Mouse (Mus musculus): ENCODE measurements around the gene Timm50. TPM values are rescaled to one million over a fixed set of nuclear protein-coding genes. Genes with fewer than 3 reads are reported as not detected.

Timm50 gene
- polyA plus RNA-seq, 1 experiment from 2014 or later: 101 TPM

DNA sequence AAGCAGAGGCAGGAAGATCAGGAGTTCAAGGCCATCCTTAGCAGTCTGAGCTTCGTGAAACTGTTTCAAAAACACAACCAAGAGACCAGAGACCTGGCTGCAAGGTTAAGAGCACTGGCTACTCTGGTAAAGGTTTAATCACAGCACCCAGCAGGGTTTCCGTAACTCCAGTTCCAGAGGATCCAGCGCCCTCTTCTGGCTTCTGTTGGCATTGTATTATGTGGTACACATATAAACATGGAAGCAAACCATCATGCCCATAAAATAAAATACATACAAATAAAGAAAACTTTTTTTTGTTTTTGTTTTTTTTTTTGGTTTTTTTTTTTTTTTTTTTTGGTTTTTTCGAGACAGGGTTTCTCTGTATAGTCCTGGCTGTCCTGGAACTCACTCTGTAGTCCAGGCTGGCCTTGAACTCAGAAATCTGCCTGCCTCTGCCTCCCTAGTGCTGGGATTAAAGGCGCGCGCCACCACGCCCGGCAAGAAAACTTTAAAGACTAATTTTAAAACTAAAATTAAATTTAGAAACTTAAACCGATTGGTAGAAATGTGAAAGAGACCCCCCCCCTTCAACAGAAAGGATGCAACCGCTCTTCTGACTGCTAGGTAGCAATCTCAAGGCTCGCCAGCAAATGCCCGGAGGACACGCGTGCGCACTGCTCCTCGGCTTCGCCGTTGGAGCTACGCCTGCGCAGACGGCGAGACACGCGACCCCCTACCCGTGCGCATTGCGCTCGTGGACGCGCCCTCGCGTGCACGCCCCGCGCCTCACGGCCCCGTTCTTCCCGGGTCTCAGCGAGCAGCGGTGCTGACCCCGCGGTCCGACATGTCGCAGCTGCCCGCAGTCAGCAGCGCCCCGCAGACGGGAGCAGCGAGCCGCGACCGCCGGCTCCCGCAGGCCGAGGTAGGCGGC lies 44.5 kb downstream of the Timm50 start, which contains the start of gene Eid2:
Gene Eid2 (plus strand): TSS at position 753 of the 913 bp plus-strand sequence.
- H3K9ac ChIP-seq: peak within 1 kb of the TSS; percentile 98
- H3K27ac ChIP-seq: peak within 1 kb of the TSS; percentile 84
- H3K27me3 ChIP-seq: no peaks in the 10 kb centered on the region; the same call in 1 of the 2 replicates
- WGBS: 6% methylated on average over 57 of the region's 57 CpGs
- peaks cover 11% of the 10 kb centered on the region for H3K4me1 ChIP-seq (replicated peaks)
- peak within 1 kb of the TSS; percentile 88 for H3K4me3 ChIP-seq
- peaks cover 9% of the 10 kb centered on the region; the same call in 1 of the 2 replicates for H3K36me3 ChIP-seq
- no peaks in the 10 kb centered on the region for H3K9me3 ChIP-seq (replicated peaks)
- peak within 1 kb of the TSS; percentile 91 for H3K4me2 ChIP-seq
- peak; percentile 89 for ATAC-seq (replicated peaks; ENCODE audit: insufficient number of reproducible peaks, insufficient read depth, low FRiP score, low read depth)

DNA sequence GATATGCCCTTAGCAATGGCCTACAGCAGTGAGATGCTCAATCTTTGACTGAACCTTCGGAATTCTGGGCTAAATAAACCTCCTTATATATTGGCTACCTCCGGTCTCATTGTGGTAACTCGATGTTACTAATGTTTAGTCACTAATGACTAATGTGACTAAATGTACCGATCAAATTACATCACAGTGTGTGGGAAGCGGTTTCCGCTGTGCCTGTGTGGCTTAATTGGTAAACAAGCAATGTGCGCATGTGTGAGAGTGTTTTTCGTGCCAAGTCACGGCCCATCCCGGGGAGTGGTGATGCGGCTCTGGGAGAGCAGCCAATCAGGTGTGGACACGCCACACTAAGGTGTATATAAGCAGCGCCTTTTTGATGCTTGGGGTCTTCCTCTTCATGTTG lies 46.5 kb downstream of the Timm50 start:
- no peaks in the 10 kb centered on the region for H3K9me3 ChIP-seq (replicated peaks)
- 85% methylated on average over 13 of the region's 13 CpGs for WGBS
- ATAC-seq (replicated peaks; ENCODE audit: insufficient number of reproducible peaks, insufficient read depth, low FRiP score, low read depth): no peak
- H3K4me2 ChIP-seq: no peak overlapping the region
- H3K27ac ChIP-seq: no peak overlapping the region
- peaks cover 11% of the 10 kb centered on the region for H3K4me1 ChIP-seq (replicated peaks)
- H3K27me3 ChIP-seq: no peaks in the 10 kb centered on the region; the same call in 1 of the 2 replicates
- H3K9ac ChIP-seq: no peak overlapping the region
- H3K36me3 ChIP-seq: peaks cover 8% of the 10 kb centered on the region; the same call in 1 of the 2 replicates
- no peak overlapping the region for H3K4me3 ChIP-seq

DNA sequence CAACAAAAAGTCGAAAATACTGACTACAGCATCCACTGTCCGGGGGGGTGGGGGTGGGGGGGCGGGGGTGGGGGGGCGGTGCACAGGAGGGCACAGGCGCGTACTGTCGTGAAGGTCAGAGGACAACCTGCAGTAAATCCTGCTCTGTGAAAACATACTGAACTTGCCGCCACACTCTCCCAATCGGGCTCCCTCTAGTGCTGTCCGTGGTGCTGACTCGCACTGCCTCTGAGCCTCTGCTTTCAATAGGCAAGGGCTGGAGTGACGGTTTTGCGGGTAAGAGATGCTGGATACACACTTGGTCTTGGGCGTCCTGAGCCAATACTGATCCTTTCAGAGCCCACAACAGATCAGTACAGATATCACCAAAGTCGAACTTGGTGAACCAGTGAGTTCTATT lies 48.1 kb downstream of the Timm50 start:
- H3K4me2 ChIP-seq: no peak overlapping the region
- 3% methylated on average over 15 of the region's 15 CpGs for WGBS
- H3K4me1 ChIP-seq (replicated peaks): peaks cover 6% of the 10 kb centered on the region
- ATAC-seq (replicated peaks; ENCODE audit: insufficient number of reproducible peaks, insufficient read depth, low FRiP score, low read depth): no peak
- H3K4me3 ChIP-seq: no peak overlapping the region
- H3K9ac ChIP-seq: no peak overlapping the region
- no peaks in the 10 kb centered on the region for H3K9me3 ChIP-seq (replicated peaks)
- no peaks in the 10 kb centered on the region for H3K36me3 ChIP-seq
- no peak overlapping the region for H3K27ac ChIP-seq
- no peaks in the 10 kb centered on the region; the same call in 1 of the 2 replicates for H3K27me3 ChIP-seq

DNA sequence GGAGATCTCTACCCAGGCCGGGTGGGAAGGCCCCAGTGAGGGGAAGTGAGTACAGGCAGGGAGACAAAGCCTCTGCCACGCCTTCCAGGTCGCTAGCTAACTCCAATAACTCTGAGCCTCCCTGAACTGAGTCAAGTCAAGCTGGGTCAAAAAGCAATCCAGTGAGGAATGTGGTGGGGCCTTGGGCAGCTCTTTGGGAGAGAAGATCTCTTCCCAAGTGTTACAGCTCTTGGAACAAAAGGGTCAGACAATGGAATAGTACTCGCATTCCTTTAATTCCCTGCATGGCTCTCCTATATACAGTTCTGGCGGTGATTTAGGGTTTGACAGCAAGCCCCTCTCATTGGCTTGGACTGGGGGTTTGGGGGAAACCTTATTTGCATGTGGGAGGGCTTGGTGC lies 49.0 kb downstream of the Timm50 start:
- no peak overlapping the region for H3K4me3 ChIP-seq
- H3K4me1 ChIP-seq (replicated peaks): no peaks in the 10 kb centered on the region
- 46% methylated on average over 5 of the region's 5 CpGs for WGBS
- no peak for ATAC-seq (replicated peaks; ENCODE audit: insufficient number of reproducible peaks, insufficient read depth, low FRiP score, low read depth)
- H3K27me3 ChIP-seq: no peaks in the 10 kb centered on the region; the same call in 1 of the 2 replicates
- no peak overlapping the region for H3K27ac ChIP-seq
- H3K9me3 ChIP-seq (replicated peaks): no peaks in the 10 kb centered on the region
- H3K36me3 ChIP-seq: no peaks in the 10 kb centered on the region
- H3K9ac ChIP-seq: no peak overlapping the region
- no peak overlapping the region for H3K4me2 ChIP-seq

Other genes with a start within 250 kb of the Timm50 start
- gene Fcgbp, start 240.8 kb downstream of the Timm50 start, polyA plus RNA-seq (2015; fragmentation: Nextera tagmentation; extraction: Ambion mirVana): 0.06 and 0.55 TPM in 2 replicates
- 0.03 and 0.10 TPM in 2 replicates for gene 9530053A07Rik, start 182.6 kb downstream of the Timm50 start, polyA plus RNA-seq (2015; fragmentation: Nextera tagmentation; extraction: Ambion mirVana)
- 67.5 and 76.4 TPM in 2 replicates for gene Fbl, start 142.4 kb downstream of the Timm50 start, polyA plus RNA-seq (2015; fragmentation: Nextera tagmentation; extraction: Ambion mirVana)
- 7.3 and 9.2 TPM in 2 replicates for gene Dyrk1b, start 132.6 kb downstream of the Timm50 start, polyA plus RNA-seq (2015; fragmentation: Nextera tagmentation; extraction: Ambion mirVana)
- gene Eid2, start 44.2 kb downstream of the Timm50 start, polyA plus RNA-seq (2015; fragmentation: Nextera tagmentation; extraction: Ambion mirVana): 5.2 and 5.9 TPM in 2 replicates
- gene Eid2b, start 34.3 kb downstream of the Timm50 start, polyA plus RNA-seq (2015; fragmentation: Nextera tagmentation; extraction: Ambion mirVana): 8.2 and 8.5 TPM in 2 replicates
- gene Selenov, start 20.9 kb downstream of the Timm50 start, polyA plus RNA-seq (2015; fragmentation: Nextera tagmentation; extraction: Ambion mirVana): not detected in 2 replicates
- gene Dll3, start 9.8 kb downstream of the Timm50 start, polyA plus RNA-seq (2015; fragmentation: Nextera tagmentation; extraction: Ambion mirVana): 0.16 and 0.34 TPM in 2 replicates
- gene Supt5, start 26.7 kb upstream of the Timm50 start, polyA plus RNA-seq (2015; fragmentation: Nextera tagmentation; extraction: Ambion mirVana): 52.0 and 71.9 TPM in 2 replicates
- gene Rps16, start 38.6 kb upstream of the Timm50 start, polyA plus RNA-seq (2015; fragmentation: Nextera tagmentation; extraction: Ambion mirVana): 534 and 573 TPM in 2 replicates
- 34.3 and 46.7 TPM in 2 replicates for gene Plekhg2, start 60.5 kb upstream of the Timm50 start, polyA plus RNA-seq (2015; fragmentation: Nextera tagmentation; extraction: Ambion mirVana)
- gene Zfp36, start 68.2 kb upstream of the Timm50 start, polyA plus RNA-seq (2015; fragmentation: Nextera tagmentation; extraction: Ambion mirVana): 13.6 and 14.7 TPM in 2 replicates
- 42.0 and 45.7 TPM in 2 replicates for gene Med29, start 80.6 kb upstream of the Timm50 start, polyA plus RNA-seq (2015; fragmentation: Nextera tagmentation; extraction: Ambion mirVana)
- 66.8 and 73.0 TPM in 2 replicates for gene Paf1, start 80.9 kb upstream of the Timm50 start, polyA plus RNA-seq (2015; fragmentation: Nextera tagmentation; extraction: Ambion mirVana)
- 9.6 and 20.9 TPM in 2 replicates for gene Gmfg, start 125.4 kb upstream of the Timm50 start, polyA plus RNA-seq (2015; fragmentation: Nextera tagmentation; extraction: Ambion mirVana)
- 1.1 and 1.5 TPM in 2 replicates for gene Lrfn1, start 139.9 kb upstream of the Timm50 start, polyA plus RNA-seq (2015; fragmentation: Nextera tagmentation; extraction: Ambion mirVana)
- not detected in 2 replicates for gene Ifnl2, start 198.4 kb upstream of the Timm50 start, polyA plus RNA-seq (2015; fragmentation: Nextera tagmentation; extraction: Ambion mirVana)
- gene Ifnl3, start 210.8 kb upstream of the Timm50 start, polyA plus RNA-seq (2015; fragmentation: Nextera tagmentation; extraction: Ambion mirVana): not detected in 2 replicates
- gene Sycn, start 228.8 kb upstream of the Timm50 start, polyA plus RNA-seq (2015; fragmentation: Nextera tagmentation; extraction: Ambion mirVana): not detected in 2 replicates
- gene Nccrp1, start 235.2 kb upstream of the Timm50 start, polyA plus RNA-seq (2015; fragmentation: Nextera tagmentation; extraction: Ambion mirVana): not detected in 2 replicates

Data from heart, embryonic 15.5 days (tissue).